Mouse (Mus musculus): ENCODE data around the gene Cdc42ep1.
"Not testable (repeated sequence)": the region's sequence is repeated elsewhere in the genome, so short reads cannot be mapped to it uniquely, and the experiment has no call there.

Cdc42ep1 gene

DNA sequence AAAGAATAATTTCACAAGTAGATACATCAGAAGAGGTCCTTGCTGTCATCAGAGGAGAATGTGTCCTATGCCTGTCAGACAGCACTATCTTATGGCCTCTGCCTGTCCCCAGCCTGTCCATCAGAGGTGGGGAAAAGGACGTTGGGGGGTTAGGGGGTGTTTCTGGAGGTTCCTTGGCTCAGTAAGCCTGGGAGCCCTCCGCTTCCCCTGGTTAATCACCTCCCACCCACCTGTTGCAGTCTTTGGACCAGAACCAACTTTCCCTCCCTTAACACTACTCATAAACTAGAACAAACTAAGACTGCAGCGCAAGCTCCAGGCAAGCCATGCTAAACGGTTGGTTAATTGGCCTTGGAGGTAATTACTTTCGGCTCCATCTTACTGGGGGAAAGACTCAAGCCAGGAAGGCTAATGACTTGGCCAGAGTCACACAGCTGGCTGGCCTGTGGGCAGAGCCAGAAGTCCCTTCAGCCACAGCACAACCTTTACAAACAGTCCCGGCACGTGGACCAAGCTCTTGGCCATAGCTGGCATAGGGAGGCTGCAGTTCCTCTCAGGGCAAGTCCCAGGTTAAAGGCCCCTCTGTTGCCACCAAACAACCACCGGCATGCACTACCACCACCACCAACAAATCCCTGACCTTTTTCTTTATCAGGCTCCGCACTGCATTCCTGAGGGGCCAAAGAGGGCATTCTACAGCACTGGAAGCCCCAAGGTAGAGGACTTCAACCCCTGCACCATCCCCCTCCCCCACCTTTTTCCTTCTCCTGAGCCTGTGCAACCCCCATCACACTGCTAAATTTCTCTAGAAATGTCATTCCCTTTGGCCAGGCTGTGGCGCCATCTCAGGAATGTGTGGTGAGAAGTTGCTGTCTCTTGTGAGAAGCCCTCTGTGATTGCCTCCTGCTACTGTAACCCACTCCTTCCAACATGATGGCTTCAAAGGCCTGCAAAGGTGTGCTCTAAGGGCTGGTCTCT, 11.4 kb upstream of the Cdc42ep1 start:
- DNase-seq (ENCODE audit: low spot score) = no peak

DNA sequence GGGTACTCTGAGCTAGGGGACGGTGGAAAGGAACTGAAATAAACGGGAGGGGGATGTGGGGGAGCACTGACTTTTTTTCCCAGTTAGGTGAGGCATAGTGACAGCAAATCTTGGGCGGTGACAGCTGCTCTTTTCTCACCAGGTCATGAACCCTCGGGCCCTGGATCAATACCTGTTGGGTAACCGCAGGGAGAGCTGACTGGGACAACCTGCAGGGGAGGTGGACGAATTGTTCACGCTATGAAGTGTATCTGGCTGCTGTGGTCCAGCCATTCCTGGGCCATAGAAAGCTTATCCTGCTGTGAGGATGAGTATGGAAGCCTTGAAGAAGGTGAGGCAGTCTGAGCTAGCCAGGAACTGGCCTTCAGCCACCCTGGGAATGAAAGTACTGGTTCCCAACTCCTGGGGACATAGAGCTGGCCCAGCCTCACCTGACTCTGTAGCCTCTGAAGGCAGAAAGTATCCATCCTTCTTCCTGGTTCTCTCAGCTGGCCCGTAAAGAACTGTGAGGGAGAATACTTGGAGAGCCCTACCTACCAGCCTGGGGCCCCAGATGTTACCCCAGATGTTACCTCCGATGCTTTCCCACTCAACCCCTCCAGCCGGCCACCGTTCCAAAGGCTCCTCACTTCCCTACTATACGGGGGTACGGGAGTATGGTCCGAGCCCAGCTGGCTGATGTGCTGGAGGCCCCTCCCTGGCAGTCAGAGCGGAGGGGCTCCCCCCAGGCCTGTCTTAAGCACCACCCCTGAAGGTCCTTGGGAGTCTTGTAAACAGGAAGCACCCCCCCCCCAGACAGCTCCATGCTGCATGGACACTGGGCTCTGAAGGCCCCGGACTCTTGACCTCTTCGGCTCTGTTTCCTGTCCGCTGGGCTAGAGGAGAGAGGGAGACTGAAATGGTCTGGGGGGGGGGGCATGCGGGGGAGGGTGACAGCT, 10.4 kb upstream of the Cdc42ep1 start:
- no peak for DNase-seq (ENCODE audit: low spot score)

- DNase-seq (ENCODE audit: low spot score) = no peak
Observed at GRCm38 (mm10) chr15:78832701-78833123, 9.7 kb upstream of the Cdc42ep1 start.

DNA sequence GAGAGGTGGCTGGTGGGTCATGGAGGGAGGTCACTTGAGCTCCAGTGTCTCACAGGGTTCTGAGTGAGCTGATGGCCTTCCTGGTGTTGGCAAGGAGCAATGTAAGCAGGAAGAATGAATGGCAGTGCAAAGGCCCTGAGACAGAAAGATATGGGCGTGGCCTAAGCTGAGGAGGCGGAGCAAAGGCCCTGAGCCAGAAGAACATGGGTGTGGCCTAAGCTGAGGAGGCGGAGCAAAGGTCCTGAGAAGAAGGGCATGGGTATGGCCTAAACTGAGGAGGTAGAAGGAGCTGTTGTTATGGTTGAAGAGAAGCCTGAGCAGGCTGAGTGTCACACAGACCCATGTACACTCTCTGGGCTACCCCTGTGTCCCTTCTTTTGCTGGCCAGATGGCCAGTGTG, 8.8 kb upstream of the Cdc42ep1 start:
- no peak for DNase-seq (ENCODE audit: low spot score)

- no peak for DNase-seq (ENCODE audit: low spot score)
Observed at GRCm38 (mm10) chr15:78834233-78835005, 8.0 kb upstream of the Cdc42ep1 start.

DNA sequence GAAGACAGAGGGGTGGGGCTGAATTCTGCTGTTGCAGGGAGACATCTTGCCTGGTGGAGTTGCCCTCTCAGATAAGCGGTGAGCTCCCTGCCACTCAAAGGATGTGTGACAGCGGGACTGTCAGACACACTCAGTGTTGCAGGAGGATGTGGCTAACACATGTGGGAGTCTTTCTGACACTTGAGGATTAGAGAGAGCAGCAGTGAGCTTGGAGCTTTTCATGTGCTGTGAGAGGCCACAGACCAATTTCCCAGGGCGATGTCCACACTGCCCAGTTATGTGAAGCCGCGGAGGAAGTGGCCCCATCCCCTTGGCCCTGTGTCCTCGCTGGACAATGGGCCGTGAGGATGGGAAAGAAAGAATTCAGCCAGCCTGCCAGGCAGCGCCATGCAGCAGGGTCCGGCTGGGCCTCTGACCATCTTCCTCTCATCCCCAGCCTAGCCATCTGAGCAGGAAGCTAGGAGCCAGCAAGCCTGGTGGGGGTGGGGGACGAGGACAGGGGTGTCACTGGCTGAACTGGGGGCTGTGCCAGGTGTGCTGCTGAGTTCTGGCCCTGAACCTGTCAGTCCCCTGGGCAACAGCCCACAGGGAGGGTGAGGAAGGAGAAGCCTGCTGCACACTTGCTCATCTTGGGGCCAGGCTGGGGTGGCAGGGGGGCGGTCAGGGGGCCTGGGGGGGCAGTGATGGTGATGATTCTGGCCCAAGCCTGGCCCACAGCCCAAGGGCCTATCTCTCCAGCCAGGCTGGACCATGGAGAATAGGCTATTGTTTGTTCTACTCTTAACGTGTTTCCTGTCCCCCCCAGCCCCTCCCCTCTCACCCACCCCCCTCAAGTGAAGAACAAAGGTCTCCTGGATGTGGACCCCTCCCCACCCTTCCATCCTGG, 7.0 kb upstream of the Cdc42ep1 start:
- no peak for DNase-seq (ENCODE audit: low spot score)

- DNase-seq (ENCODE audit: low spot score) = no peak
Observed at GRCm38 (mm10) chr15:78836086-78836621, 6.3 kb upstream of the Cdc42ep1 start.

GRCm38 (mm10) chr15:78839744-78840143, 2.7 kb upstream of the Cdc42ep1 start:
- DNase-seq (ENCODE audit: low spot score) = no peak

GRCm38 (mm10) chr15:78840241-78840640, 2.2 kb upstream of the Cdc42ep1 start:
- no peak for DNase-seq (ENCODE audit: low spot score)

GRCm38 (mm10) chr15:78840751-78841150, 1.7 kb upstream of the Cdc42ep1 start:
- no peak for DNase-seq (ENCODE audit: low spot score)

DNA sequence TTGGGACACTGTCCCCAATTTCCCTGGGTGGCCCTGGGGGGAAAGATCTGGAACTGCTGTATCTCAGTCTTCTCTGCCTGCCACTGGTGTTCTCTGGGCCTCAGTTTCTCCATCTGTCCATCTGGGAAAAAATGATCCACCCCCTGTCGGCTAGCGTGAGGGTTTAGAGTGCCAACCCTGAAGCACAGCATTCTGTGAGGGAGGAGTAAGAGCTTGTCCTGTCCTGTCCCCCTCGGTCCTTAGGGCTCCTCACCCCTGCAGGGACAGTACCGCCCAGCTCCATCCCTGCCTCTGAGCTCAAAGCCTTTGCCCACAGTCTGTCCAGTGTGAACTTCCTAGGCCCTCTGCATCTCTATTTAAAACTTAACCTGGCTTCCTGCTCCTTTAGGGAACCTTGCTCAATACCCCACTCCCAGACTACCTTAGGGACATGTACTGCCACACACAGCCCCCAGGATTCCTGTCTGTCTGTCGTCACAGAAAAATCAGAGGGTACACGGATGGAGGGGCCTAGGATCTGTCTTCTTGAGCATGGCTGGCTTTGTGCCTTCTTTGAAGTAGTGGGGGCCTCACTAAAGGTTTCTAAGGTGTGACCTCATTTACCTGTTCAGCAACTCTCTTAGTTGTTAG, 1.1 kb upstream of the Cdc42ep1 start:
- no peak for DNase-seq (ENCODE audit: low spot score)

DNA sequence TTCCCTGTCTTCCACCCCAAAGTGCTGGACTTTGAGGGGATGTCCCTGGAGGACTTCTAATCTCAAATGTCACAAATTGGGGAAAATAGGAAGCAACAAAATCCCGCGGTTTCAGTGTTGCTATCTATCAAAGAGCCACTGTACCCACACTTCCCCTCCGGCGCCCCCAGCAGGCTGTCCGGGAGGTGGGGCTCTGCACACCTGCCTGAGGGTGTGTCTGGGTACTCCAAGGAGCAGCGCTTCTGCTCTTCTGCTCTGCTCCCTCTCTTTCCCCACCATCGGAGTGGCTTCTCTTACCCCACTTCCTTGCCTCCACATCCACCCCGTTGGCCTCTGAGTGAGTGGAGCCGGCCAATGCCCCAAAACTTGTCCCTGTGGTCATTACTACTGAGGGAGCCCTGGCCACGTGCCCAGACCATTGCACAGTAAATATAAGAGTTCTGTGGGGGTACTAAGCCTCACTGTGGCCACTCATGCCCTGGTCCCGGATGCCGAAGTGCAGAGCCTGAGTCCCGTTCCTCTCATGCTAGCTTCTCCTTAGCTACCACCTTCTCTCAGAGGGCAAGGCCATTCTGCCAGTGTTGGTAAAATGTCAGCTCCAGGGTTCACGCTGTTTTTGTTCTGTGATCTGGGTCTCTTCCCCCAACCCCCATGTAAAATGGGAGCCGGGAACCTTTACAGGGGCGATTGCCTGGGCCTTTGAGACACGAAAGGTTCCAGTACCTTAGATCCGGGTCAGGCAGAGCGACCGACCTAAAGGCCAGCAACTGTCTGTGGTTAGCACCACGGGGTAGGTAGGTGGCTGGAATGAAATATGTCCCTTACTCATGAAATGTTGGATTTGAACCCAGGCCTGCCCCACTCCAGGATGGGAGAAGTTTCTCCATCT, 1.4 kb downstream of the Cdc42ep1 start:
- DNase-seq (ENCODE audit: low spot score) = no peak

DNA sequence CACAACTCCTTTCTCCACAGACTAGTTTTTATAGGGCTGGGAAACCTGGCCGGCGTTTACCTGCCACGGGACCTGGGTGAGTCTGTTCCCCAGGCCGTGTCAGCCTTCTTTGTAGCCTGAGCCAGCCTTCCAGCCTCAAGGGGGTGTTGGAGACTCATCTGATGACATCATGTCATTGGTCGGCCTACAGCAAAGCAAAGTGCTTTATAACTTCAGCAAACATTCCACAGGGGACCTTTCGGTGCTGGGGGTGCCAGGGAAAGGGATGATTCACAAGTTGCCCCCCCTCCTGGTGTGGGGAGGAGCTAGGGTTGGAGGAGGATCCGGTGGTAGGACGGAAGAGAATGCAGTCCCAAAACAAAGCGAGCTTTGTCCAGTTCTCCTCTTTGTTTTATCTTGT, 2.4 kb downstream of the Cdc42ep1 start:
- no peak for DNase-seq (ENCODE audit: low spot score)

GRCm38 (mm10) chr15:78845321-78845720, 2.9 kb downstream of the Cdc42ep1 start:
- DNase-seq (ENCODE audit: low spot score) = no peak

DNA sequence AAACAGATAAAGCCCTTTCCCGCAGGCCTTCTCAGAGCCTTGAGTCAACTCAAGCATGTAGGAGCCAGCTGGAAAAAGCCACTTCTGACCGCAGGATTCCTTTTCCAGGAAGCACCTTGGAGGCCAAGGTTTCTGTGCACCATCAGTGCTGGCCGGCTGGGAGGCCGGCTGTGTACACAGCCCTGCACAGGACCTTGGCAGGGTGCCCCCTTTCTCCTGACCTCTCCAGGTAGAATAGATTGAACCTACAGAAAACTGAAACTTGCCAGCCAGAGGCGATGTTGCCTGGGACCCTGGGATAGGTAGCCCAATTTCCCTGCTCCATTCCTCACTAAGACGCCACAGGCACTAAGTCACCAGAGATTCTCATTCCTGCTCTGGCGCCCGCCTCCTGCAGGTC, 3.4 kb downstream of the Cdc42ep1 start:
- DNase-seq (ENCODE audit: low spot score) = no peak

GRCm38 (mm10) chr15:78846352-78846751, 3.9 kb downstream of the Cdc42ep1 start:
- no peak for DNase-seq (ENCODE audit: low spot score)

DNA sequence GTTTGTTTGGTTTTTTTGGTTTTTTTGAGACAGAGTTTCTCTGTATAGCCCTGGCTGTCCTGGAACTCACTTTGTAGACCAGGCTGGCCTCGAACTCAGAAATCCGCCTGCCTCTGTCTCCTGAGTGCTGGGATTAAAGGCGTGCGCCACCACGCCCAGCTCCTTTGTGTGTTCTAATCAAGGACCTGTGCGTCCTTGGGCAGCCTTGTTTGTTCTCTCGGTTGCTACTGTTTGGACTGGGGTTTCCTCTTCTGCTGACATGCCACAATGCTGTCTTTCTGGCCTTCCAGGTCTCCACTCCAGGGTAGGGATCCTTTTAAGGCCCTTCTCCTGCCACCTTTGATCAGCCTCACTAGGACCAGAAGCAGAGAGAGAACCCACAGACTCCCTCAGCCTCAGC, 4.4 kb downstream of the Cdc42ep1 start:
- not testable (repeated sequence) for DNase-seq (ENCODE audit: low spot score)

DNA sequence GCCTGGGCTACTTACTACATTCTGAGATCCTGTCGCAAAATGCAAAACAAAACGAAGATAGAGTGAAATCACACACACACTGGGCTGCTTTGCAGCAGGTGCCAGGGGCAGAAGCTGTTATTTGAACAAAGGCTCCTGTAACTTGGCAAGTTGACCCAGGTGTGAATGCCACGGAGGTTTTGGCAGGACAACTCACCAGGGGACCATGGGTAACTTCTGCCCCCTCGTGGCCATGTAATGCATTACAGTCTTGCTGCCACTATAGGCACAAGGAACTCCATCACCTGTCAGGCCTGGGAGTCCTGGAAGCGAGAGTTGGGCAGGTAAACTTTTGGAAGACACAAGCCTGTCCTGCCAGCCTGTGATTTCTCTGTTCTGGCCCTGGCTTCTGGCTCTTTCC, 6.0 kb downstream of the Cdc42ep1 start:
- DNase-seq (ENCODE audit: low spot score) = peak; percentile 71

- DNase-seq (ENCODE audit: low spot score) = no peak
Observed at GRCm38 (mm10) chr15:78849485-78849884, 7.1 kb downstream of the Cdc42ep1 start.
